Comparison of ENCODE assay signal across 16 mouse cellular contexts in genomic region chr1:130298636-130299035, GRCm38 (mm10).
"Had no signal": no experiment of that assay in that cellular context is flagged by ENCODE, and none has a peak within 500 bp of the region (broad histone marks: within the 10 kb centered on the region; RNA-seq: fewer than 3 reads in every experiment).

No protein-coding gene starts in this region.

- H3K27ac ChIP-seq: lung, embryonic 15.5 days; macrophage; midbrain, embryonic 13.5 days; midbrain, embryonic 15.5 days; neural tube, embryonic 12.5 days; stomach, embryonic 15.5 days; stomach, postnatal 0 days had no signal

- ATAC-seq: lung, postnatal 0 days; midbrain, embryonic 13.5 days; midbrain, embryonic 15.5 days had no signal

- H3K4me3 ChIP-seq: lung, embryonic 15.5 days; megakaryocyte, embryonic 14.5 days; midbrain, embryonic 13.5 days; midbrain, embryonic 15.5 days; neural tube, embryonic 12.5 days; stomach, embryonic 15.5 days had no signal

- H3K36me3 ChIP-seq: lung, embryonic 15.5 days; midbrain, embryonic 13.5 days; midbrain, embryonic 15.5 days; neural tube, embryonic 12.5 days; stomach, embryonic 15.5 days had no signal

- H3K9me3 ChIP-seq: lung, embryonic 15.5 days; megakaryocyte, embryonic 14.5 days; midbrain, embryonic 13.5 days; midbrain, embryonic 15.5 days; neural tube, embryonic 12.5 days; stomach, embryonic 15.5 days had no signal

- H3K27me3 ChIP-seq: lung, embryonic 15.5 days; megakaryocyte, embryonic 14.5 days; midbrain, embryonic 13.5 days; midbrain, embryonic 15.5 days; neural tube, embryonic 12.5 days; stomach, embryonic 15.5 days had no signal

- DNase-seq: lung, adult 2 months; lung, postnatal 14 days; lung, postnatal 36 days; right cerebral cortex, postnatal 14 days; thymus, postnatal 14 days; thymus, postnatal 36 days had no signal

- H3K9ac ChIP-seq: lung, embryonic 15.5 days; midbrain, embryonic 13.5 days; midbrain, embryonic 15.5 days; neural tube, embryonic 12.5 days; stomach, embryonic 15.5 days had no signal

- H3K4me2 ChIP-seq: lung, embryonic 15.5 days; midbrain, embryonic 11.5 days; midbrain, embryonic 13.5 days; midbrain, embryonic 15.5 days; neural tube, embryonic 12.5 days; stomach, embryonic 15.5 days had no signal
